Mouse (Mus musculus) stomach, embryonic 14.5 days (tissue): ENCODE data around the gene 4930470P17Rik. TPM values are rescaled to one million over a fixed set of nuclear protein-coding genes. Genes with fewer than 3 reads are reported as not detected.

Experiments
- polyA plus RNA-seq: library from polyadenylated mRNA; unstranded; fragments of >200 nt; fragmentation: Nextera tagmentation; extraction: Ambion mirVana; gene quantifications from 2 replicates; pipeline ENCODE4 v1.2.1, GENCODE M21; 2014

The 4930470P17Rik gene
- polyA plus RNA-seq, 1 experiment from 2014 or later: not detected

Other genes with a start within 250 kb of the 4930470P17Rik start
- 1.5 and 2.6 TPM in 2 replicates for gene Bcas1, start 174.2 kb downstream of the 4930470P17Rik start, polyA plus RNA-seq
- gene Pfdn4, start 105.6 kb downstream of the 4930470P17Rik start, polyA plus RNA-seq: 83.4 and 86.2 TPM in 2 replicates
- not detected in 2 replicates for gene Cyp24a1, start 104.9 kb downstream of the 4930470P17Rik start, polyA plus RNA-seq
- 2.6 and 3.3 TPM in 2 replicates for gene Dok5, start 129.8 kb upstream of the 4930470P17Rik start, polyA plus RNA-seq